Mouse (Mus musculus): ENCODE data around the gene Zfp280d.

DNA sequence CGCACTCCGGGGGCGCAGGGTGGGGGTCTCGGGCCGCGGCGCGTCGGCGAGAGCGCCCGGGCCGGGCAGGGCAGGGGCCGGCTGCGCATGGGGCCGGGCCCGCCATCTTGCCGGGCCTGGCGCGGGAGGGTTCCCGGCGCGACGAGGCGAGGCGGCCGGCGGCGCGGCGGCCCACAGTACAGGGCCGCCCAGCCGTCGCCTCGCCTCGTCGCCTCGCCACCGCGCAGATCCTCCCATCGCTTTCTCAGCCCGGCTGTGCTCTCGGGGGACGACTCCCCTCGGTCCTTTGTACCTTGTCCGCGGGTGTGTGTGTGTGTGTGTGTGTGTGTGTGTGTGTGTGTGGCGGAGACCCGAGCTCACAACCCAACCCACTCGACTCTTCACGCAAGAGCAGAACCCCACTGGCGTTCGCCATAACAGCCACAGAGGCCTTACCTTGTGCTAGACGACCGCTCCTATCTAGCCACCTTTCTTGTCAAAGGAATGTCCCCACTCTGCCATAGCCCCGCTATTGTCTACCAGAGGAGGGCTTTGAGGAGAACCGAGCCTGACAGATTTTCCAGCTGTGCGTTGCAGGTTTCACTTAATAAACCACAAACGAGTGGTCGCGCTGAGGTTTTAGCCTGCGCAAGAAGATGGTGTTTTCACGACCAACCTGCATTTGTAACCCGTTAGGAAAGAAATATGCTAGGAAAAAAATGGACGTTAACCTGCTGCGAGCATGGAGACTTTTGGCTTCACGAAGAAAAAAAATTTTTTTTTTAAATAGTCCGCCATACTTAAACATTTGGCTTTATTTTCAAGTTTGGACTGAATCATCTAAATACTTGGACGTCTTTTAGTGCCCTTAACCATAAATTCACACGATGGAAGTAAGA, 680 bp downstream of the Zfp280d start:
- TF ChIP-seq CHD2 (IDR thresholded peaks at IDR 0.05; ENCODE audit: low read depth, low read length) (no peak), ZNF384 (IDR thresholded peaks at IDR 0.05; ENCODE audit: low read depth, low read length) (no peak), ZC3H11A (IDR thresholded peaks at IDR 0.05; ENCODE audit: borderline replicate concordance, low read depth, low read length) (no peak), MAFK (IDR thresholded peaks at IDR 0.05; ENCODE audit: insufficient read depth, low read depth, low read length) (no peak)
